Mouse (Mus musculus) lung, postnatal 14 days (tissue): ENCODE results near the gene Vti1a.

Source experiments
- DNase-seq: peaks from one replicate; pipeline ENCODE4 v3.0.0; 2021

Vti1a gene

GRCm38 (mm10) chr19:55469301-55470051, 153.4 kb downstream of the Vti1a start:
- DNase-seq, result peak; percentile 14

GRCm38 (mm10) chr19:55472582-55472981, 156.5 kb downstream of the Vti1a start:
- DNase-seq, result no peak

- no peak for DNase-seq
Observed at GRCm38 (mm10) chr19:55474225-55474624, 158.1 kb downstream of the Vti1a start.

DNA sequence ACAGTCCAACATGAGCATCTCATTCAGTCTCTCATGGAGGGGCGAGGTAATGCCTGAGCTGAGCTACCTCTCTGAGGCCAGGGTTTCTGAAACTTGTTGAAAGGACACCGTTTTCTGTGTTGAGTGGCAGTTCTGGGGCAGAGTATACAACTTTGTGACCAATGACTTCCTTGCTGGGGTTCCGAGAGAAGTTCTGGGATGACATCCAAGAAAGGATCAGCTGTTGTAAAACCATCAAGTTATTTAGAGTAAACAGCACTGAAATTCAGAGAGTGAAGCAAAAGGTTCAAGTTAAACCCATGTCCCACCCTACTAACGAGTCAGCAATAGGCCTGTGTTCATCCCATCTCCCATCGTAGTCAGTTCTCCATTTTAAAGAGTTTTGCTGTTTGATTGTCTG, 164.4 kb downstream of the Vti1a start:
- no peak for DNase-seq

DNA sequence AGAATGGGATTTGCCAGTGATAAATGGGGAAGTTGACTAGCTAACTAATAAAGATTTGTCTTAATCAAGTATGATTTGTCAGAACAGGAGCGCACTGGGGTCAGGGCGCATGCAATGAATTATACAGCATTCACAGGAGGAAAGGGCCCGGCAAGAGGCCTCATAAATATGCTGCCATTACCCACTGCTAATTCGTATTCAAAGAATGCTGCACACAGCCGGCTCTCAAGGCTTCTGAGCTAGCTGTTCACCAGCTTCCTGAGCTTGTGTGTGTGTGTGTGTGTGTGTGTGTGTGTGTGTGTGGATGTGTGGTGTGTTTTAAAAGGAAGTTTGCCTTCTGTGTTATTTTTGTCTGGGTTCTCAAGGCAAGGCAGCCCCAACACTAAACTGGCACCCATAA, 165.2 kb downstream of the Vti1a start:
- DNase-seq, result no peak

- no peak for DNase-seq
Observed at GRCm38 (mm10) chr19:55483526-55483925, 167.4 kb downstream of the Vti1a start.

DNA sequence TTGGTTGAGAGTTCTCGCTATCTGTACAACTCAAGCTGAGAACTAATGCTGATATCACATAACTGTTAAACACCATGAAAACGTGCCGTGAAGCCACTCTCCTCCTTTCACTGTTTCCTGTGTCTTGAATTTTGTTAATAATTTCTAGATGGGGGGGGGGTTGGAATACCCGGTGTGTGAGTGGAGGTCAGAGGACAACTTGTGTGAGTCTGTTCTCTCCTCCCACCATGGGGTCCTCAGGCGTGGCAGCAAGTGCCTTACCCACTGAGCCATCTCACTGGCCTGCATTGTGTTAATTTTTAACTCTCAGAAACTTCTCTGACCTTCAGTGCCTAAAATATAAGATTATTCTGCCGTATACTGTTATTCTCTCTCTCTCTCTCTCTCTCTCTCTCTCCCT, 168.5 kb downstream of the Vti1a start:
- no peak for DNase-seq

DNA sequence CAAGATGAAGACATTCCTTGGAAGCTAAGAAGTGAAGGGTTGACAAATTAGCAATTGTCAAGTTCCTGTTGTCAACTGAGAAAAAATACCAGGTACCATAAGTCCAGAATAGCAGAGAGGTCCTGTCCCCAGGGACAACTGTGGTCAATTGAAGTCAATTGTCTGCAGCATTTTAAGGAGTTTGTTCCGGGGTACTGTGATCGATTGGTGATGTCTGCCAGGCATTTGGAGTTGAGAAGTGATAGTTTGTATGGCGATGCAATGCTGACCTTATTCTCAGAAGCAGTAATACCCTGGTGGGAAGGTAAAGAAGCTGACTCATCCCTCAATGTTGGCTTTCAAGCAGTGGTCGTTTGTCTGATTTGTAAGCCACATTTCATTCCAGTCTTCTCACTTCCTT, 170.4 kb downstream of the Vti1a start:
- DNase-seq, result no peak

- no peak for DNase-seq
Observed at GRCm38 (mm10) chr19:55491126-55492076, 175.3 kb downstream of the Vti1a start.

DNA sequence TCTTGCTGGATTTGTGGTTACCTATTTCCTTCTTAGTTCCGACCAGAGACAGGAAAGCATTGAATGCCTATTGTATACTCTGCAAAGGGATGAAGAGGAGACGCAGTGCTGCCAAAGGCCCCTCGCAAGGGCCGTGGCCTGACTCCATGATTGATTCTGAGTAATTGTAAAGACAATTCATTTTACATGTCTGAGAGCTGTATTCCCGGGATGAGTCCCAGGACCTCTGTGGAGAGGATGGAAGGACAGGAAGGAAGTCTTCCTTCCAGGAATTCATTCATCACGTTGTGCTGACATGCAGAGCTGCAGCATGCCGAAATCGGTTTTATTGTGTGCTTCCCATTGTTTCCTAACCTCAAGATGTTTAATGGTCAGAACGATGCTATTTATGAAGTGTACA, 180.2 kb downstream of the Vti1a start:
- DNase-seq, result peak; percentile 1

GRCm38 (mm10) chr19:55499179-55499863, 183.2 kb downstream of the Vti1a start:
- DNase-seq, result no peak

DNA sequence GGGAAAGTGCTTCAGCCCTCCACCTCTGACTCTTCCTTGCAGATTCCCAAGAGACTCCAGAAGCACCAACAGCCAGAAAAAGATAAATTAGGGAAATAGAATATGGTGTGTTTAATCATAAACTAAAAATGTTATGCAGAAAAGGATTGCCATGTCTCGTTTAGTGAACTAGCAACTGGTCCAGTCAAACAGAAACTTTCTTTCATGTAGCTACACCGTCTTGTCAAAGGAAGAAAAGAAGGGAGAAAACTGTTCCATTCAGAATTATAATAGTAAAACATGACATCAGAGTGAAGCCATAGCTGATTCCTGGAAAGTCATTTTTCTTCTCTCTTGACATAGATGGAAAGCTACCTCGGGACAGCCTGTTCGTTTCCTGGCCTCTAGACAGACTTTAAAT, 185.9 kb downstream of the Vti1a start:
- no peak for DNase-seq

DNA sequence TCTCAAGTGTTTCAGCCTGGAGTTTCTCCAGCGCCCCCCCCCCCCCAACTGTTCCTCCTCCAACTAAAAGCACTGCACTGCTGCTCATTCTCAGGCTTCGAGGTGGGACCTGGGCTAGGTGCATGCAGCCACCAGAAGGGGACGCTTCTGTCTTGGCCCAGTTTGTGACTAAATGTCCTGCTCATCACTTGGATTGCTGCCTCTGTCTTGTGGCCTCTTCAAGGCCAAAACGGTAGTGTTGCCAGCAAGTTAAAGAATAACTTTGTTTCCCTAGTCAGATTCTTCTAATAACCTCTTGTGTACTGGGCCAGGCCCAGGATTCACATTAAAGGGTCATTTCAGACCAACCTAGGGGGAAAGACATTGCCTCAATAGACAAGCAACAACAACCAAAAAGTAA, 187.7 kb downstream of the Vti1a start:
- no peak for DNase-seq

GRCm38 (mm10) chr19:55507748-55508147, 191.7 kb downstream of the Vti1a start:
- no peak for DNase-seq

DNA sequence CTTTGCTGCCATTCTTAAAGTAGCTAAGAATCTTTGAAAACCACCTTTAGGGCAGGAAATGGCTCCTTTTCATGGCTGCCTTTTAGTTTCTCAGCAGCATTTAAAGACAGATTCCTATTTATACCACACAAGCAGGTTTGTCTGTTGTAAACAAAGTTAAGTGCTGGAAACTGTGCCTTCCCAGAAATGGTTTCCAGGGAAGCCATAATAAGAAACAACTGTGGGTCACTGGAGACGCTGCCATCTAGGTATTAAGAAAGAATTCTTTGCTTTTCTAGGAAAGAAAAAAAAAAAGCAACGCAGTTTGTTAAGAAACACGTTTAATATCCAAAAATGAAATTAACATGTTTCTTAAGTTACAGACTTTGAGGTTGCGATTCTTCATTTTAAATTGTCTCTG, 192.1 kb downstream of the Vti1a start:
- DNase-seq, result no peak

DNA sequence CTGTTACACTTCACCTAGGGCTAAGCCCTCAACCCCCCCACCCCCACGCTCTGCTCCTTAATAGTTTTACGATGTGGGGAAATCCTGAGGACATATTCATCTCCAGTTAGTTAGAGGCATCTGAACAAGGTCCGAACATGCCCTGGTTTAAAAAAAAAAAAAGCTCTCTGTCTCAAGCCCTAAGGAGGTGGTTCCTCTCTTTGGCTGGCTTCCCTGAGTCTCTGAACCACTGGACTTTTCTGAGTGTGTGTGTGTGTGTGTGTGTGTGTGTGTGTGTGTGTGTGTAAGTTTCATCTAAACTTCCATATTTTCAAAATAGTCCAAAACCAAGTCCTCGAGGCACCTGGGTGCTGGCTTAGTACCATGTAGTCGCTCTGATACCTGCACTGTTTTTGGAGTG, 192.9 kb downstream of the Vti1a start:
- no peak for DNase-seq

DNA sequence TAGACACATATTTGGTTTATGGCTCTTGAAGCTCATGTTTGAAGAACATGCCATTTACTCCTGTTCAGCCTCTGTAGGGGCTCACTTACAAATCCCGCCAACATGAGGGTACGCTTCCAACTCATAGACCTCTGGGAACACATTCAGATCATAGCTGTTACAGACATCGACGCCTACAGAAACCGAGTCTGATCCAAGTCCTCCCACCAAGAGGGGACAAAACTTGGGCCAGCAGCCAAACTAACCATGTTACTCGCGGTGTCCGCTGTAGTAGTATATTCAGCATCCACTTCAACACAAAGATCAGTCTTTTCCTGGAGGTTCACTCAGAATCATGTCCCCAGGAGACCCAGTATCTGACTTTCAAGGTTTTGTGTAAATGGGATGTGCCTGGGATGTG, 193.5 kb downstream of the Vti1a start:
- DNase-seq, result no peak

- no peak for DNase-seq
Observed at GRCm38 (mm10) chr19:55513941-55514340, 197.8 kb downstream of the Vti1a start.

DNA sequence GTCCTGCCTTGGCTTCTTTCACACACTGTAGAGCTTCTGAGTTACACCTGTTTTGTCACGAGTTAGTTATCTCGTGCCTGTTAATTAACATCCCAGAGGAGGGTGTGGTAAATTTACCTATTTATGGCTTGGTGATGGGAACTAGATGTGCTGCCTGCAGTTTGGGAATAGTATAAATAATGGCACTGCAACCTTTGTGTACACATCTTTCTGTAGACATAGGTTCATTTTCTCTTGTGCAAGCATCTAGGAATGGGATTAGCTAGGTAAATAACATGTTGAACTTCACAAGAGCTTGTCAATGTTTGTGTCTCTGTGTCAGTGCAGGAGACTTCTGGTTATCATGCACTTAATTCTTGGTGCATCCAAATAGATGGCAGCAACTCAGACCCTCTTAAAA, 204.1 kb downstream of the Vti1a start:
- no peak for DNase-seq

GRCm38 (mm10) chr19:55523340-55523739, 207.2 kb downstream of the Vti1a start:
- no peak for DNase-seq

- no peak for DNase-seq
Observed at GRCm38 (mm10) chr19:55524385-55524784, 208.3 kb downstream of the Vti1a start.

DNA sequence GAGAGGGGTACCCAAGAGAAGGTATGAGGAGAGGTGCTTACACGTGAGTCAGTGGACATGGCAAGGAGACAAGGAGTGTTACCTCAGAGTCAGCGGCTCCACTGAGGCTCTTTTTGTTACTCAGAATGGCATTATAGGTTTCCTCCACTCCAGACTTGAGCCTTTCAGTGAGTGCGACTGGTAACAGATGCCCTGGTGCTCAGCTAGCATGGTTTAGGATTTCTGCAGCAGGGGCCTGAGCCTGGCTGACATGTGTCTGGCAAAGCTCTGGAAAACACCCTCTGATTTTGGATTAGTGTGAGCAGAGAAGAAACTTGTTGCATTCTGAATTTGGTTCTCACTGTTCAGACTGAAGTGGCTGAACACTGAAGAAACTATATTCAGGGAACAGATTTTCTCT, 209.0 kb downstream of the Vti1a start:
- DNase-seq, result no peak

GRCm38 (mm10) chr19:55526717-55527235, 210.7 kb downstream of the Vti1a start:
- no peak for DNase-seq
